Mouse (Mus musculus): ENCODE measurements around the gene Tmed8.

GRCm38 (mm10) chr12:87130224-87130623, 70.0 kb downstream of the Tmed8 start:
- TF ChIP-seq E2F4 (IDR thresholded peaks at IDR 0.05; ENCODE audit: insufficient read depth): no peak
- TF ChIP-seq POLR2A (IDR thresholded peaks at IDR 0.05; ENCODE audit: insufficient read length, low read depth): no peak
- TF ChIP-seq USF1 (IDR thresholded peaks at IDR 0.05; ENCODE audit: low read depth): no peak
- TF ChIP-seq MAX (IDR thresholded peaks at IDR 0.05; ENCODE audit: low read depth): no peak

All from myocyte (in vitro differentiated cells).